Mouse (Mus musculus) liver, embryonic 14 days (tissue): Measurements from ENCODE around the gene Mpv17. TPM values are rescaled to one million over a fixed set of nuclear protein-coding genes. Genes with fewer than 3 reads are reported as not detected.

Experiments used
- polyA plus RNA-seq: library from polyadenylated mRNA; depleted of rRNA; stranded (reverse); fragments of >200 nt; gene quantifications from 2 replicates; pipeline ENCODE4 v1.2.3, GENCODE M21; 2012; rRNA removed

The Mpv17 gene
- polyA plus RNA-seq, result 13.6 and 16.9 TPM in 2 replicates

DNA sequence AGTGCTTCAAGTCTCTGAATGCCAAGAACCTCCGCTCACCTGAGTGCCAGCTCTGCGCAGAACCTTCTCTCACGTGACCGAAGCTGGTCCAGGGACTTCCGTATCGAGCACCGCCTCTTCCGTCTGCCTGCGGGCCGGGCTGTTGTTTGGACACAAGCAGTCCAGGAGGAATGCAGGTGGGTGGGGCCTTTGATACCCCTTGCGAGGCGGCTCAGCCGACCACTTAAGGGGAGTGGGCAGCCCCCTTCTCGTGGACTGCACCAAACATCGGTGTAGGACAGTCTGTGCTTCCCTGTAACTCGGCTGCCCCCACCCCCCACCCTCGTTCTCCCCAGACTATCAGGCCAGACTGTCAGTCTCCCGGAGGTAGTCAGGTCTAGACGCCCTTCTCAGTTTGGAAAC lies at the start of gene Mpv17:
Gene Mpv17, minus strand, starts transcription at position 100 of the 402 bp plus-strand sequence.

DNA sequence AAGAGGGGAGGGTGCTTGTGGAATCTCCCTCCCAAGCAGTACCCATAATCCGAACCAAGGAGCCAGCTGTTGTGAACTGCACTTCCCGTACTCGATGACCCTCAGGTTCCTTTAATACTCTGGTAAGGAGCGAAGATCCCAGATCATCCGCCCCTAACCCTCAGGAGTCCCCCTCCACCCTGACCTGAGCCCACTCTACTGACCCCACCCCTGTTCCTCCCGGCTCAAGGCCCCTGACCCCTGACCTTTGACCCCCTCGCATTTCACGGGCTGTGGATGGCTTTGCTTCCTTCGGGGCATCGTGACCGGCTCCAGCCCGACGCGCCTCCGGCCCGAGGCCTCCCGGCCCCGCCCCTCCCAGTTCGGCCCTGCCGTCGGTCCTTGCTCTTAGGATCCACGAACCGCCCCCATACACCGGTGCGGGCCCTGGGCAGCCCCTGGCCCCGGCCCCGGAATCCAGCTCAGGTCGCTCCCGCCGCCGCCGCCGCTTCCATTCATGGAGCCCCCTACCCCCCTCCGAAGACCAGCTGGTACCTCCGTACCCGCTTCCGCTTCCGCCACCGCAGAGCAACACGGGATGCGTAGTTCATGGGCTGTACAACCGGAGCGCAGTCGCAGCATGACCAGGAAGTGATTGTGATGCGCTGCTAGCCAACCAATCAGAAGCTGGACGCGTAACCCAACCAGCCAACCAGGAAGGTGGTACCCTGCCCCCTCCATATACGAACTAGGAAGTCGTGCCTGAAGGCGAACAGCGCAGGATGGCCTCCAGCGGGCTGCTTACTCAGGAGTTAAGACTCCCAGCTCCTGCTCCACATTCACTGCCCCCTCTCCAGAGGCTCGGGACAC lies 47.9 kb upstream of the Mpv17 start, which contains the start of gene Zfp513:
Gene Zfp513, minus strand, starts transcription at position 562 of the 849 bp plus-strand sequence.

DNA sequence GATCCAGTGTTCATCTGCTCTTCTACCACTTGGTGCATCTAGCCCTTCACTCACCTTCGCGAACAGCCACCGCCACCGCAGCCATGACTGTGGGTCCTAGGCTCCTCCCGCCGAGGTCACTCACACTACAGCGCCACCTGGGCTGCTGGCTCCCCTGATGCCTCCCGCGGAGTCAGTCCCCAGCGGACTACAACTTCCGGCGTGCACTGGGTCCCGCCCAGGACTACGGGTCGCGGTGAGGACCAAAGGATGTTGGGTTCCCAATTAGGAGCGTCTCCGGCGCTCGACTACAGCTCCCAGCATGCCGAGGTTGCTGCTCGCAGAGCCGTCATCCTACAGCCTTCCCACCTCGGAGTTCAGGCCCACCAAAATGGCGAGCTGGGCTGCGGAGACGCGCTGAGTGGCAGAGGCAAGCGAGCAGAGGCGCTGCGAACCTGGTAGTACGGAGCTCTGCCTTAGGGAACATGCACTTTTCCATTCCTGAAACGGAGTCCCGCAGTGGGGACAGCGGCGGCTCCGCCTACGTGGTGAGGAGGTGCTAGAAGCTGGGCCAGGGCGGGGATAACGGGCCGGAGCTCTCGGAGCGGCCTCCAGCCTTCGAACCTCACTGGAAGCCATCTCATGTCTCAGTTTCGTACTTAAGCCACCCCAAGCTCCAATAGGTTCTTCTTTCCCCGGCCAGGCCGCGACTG lies 39.0 kb upstream of the Mpv17 start, which contains the start of the genes Snx17 and Eif2b4:
Gene Snx17, plus strand, starts transcription at position 289 of the 692 bp plus-strand sequence.
Gene Eif2b4, minus strand, starts transcription at position 492 of the 692 bp plus-strand sequence.

DNA sequence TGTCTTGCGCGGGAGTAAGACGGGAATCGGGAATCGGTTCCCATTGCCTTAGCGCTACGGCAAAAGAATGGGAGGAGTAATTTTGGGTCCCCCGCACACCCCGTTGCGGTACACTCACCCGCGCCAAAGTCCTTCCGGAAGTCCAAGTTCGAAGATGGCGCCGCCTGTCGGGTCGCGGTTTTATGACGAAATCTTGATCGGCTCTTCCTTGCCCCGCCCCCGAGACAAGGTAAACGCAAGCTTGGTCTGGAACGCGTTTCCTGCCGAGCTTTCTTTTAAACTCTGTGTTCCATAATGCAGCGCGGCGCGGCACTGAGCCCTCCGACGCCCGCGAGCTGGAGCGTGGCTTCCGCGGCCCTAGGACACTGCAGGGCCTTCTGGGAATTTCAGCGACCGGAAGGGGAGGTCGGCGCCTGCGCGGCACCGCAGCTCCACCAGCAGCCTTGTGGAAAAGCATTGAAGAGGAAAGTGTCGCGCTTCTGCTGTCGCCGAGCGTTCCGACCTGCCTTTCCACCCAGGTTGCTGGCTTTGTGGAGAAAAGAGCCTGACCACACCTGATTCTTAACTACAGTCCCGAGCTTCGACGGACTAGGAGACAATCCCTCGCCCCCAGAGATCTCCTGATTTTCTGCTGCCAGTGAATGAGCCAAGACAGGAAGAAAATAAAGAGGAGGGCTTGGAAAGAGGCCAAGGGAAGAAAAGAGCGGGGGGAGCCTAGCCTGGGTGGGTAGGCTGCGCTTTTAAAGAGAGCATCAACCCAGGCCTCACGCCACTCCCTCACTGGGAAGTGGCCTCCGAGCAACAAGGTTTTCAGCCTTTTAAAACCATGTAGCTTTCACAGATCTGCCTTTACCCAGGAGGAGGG lies 25.9 kb upstream of the Mpv17 start, which contains the start of the genes Gm29609 and Gtf3c2:
Gene Gm29609, minus strand, starts transcription at position 146 of the 865 bp plus-strand sequence.
Gene Gtf3c2, minus strand, starts transcription at position 379 of the 865 bp plus-strand sequence.

DNA sequence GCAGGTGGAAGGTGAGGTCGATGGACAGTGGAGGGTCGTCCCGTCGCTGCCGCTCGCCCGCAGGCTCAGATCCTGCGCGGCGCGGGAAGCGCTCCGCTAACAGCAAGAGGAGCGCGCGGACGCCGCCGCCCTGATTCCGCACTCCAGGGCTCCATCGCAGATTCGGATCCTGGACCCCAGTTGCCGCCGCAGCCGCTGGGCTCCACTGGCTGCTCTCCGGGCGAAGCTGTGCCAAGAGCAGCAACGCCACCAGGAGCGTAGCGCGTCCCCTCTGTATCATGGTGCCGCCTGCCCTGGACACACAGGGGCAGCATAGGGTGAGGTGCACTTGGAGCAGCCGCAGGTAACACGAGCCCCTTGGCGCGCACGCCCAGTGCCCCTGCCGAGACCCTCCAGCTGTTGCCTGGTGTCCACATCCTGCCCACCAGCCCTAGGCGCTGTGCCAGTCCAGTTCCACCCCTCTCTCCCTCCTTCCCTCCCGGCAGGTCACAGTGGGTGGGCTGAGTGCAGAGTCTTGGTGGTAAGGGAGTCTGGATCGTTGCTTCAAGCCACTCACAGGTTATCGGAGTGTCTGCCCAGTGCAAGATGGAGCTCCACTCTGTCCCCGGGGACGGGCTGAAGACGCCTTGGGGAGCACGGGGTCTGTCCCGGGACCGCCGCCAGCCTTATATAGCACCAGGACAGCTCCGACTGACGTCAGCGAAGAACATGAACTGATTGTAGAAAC lies 15.6 kb downstream of the Mpv17 start, which contains the start of gene Ucn:
Gene Ucn, minus strand, starts transcription at position 589 of the 727 bp plus-strand sequence.

DNA sequence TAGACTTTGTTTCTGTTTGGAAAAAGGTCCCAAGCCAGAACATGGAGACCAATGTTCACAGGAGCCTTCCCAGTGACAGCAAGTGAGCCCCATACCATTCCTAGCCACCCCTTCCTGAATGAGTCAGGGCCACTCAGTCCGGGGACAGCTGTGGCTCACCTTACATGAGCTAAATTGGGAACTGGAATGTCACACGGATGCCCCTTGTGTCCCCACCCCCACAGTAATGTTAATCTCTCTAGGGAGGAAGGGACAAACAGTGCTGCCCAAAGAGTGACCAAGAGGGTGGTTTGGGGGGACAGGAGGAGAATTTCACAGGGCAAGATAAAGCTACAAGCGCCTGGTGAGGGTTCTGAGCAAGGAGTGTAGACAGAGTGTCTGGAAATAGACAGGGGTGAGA lies 37.7 kb downstream of the Mpv17 start, which contains the start of gene Trim54:
Gene Trim54, plus strand, starts transcription at position 359 of the 400 bp plus-strand sequence.

DNA sequence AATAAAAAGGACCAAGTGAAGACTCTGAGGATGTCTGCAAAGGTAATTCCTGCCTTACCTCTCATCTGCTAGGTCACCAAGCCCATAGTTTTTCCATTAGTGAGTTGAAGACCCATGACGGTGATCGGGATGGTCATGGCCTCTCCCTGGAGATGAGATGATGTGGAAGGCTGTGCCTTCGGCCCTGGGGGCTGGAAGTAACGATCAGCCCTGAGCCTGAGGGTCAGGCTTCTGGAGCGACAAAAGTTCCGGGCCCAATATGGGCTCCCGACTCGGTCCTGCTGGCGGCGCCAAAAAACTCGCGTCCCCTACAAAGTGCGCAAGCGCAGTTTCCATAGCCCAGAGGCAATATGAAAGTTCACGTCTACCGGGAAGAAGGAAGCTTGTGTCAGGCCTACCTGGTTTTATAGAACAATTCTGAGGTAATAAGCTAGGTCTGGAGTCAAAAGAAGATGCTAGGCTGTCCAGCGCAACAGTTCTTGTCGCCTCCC lies 46.0 kb downstream of the Mpv17 start, which contains the start of gene Slc30a3:
Gene Slc30a3, minus strand, starts transcription at position 238 of the 491 bp plus-strand sequence.

DNA sequence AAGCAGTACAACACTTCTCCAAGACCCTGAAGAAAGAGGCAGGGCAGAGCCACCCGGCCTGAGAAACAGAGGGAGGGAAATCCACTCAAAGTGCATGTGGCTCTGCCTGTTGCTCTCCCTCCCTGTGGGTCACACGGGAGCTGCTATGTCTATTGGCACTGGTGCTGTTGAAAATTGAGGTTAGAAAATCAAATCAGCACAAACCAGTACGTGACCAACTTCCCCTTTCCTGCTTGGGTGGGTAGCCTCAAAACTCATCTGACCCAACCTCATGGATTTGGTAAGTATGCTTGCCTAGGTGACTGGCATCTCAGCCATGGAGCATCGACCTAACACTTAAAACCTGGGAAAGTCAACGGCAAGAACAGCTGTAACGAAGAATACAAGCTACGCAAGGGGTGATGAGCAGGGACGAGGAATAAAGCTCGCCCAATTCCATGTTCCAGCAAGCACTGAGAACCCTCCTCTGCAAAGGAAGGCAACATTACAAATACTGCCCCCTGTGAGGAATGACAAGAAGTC lies 48.2 kb downstream of the Mpv17 start, which contains the start of gene Dnajc5g:
Gene Dnajc5g, plus strand, starts transcription at position 472 of the 522 bp plus-strand sequence.

Other genes starting within 250 kb of the Mpv17 start
- gene Ost4, start 246.5 kb downstream of the Mpv17 start, polyA plus RNA-seq, result 203 and 205 TPM in 2 replicates
- gene Emilin1, start 240.8 kb downstream of the Mpv17 start, polyA plus RNA-seq, result 18.7 and 19.4 TPM in 2 replicates
- 32.0 and 33.2 TPM in 2 replicates for gene Khk, start 232.8 kb downstream of the Mpv17 start, polyA plus RNA-seq
- gene Cgref1, start 208.7 kb downstream of the Mpv17 start, polyA plus RNA-seq, result 4.2 and 4.3 TPM in 2 replicates
- gene Preb, start 193.9 kb downstream of the Mpv17 start, polyA plus RNA-seq, result 81.6 and 91.4 TPM in 2 replicates
- gene Tcf23, start 185.6 kb downstream of the Mpv17 start, polyA plus RNA-seq, result 0.01 and 0.03 TPM in 2 replicates
- gene Atraid, start 105.9 kb downstream of the Mpv17 start, polyA plus RNA-seq, result 26.4 and 31.3 TPM in 2 replicates
- 4.0 and 4.7 TPM in 2 replicates for gene Slc5a6, start 105.3 kb downstream of the Mpv17 start, polyA plus RNA-seq
- 16.6 and 19.0 TPM in 2 replicates for gene Cad, start 99.5 kb downstream of the Mpv17 start, polyA plus RNA-seq
- gene Dnajc5g, start 48.0 kb downstream of the Mpv17 start, polyA plus RNA-seq, result not detected in 2 replicates
- 0.26 and 0.36 TPM in 2 replicates for gene Slc30a3, start 46.0 kb downstream of the Mpv17 start, polyA plus RNA-seq
- 0.31 TPM in 1 of 2 replicates, not detected in the other for gene Trim54, start 37.5 kb downstream of the Mpv17 start, polyA plus RNA-seq
- not detected in 2 replicates for gene Ucn, start 15.4 kb downstream of the Mpv17 start, polyA plus RNA-seq
- 0.66 and 0.67 TPM in 2 replicates for gene Gm29609, start 25.7 kb upstream of the Mpv17 start, polyA plus RNA-seq
- gene Gtf3c2, start 25.9 kb upstream of the Mpv17 start, polyA plus RNA-seq, result 27.1 and 34.5 TPM in 2 replicates
- gene Snx17, start 39.0 kb upstream of the Mpv17 start, polyA plus RNA-seq, result 21.9 and 25.8 TPM in 2 replicates
- 28.7 and 31.5 TPM in 2 replicates for gene Eif2b4, start 39.2 kb upstream of the Mpv17 start, polyA plus RNA-seq
- gene Zfp513, start 48.1 kb upstream of the Mpv17 start, polyA plus RNA-seq, result 7.7 and 8.9 TPM in 2 replicates
- 123 and 129 TPM in 2 replicates for gene Ppm1g, start 66.4 kb upstream of the Mpv17 start, polyA plus RNA-seq
- 27.8 and 31.3 TPM in 2 replicates for gene Nrbp1, start 86.6 kb upstream of the Mpv17 start, polyA plus RNA-seq
- gene Gm9970, start 87.0 kb upstream of the Mpv17 start, polyA plus RNA-seq, result not detected in 2 replicates
- gene Krtcap3, start 97.4 kb upstream of the Mpv17 start, polyA plus RNA-seq, result 3.9 and 4.7 TPM in 2 replicates
- 3.4 and 3.7 TPM in 2 replicates for gene Ift172, start 136.9 kb upstream of the Mpv17 start, polyA plus RNA-seq
- gene Fndc4, start 141.8 kb upstream of the Mpv17 start, polyA plus RNA-seq, result 4.5 and 5.1 TPM in 2 replicates
- gene Gckr, start 143.2 kb upstream of the Mpv17 start, polyA plus RNA-seq, result 15.1 and 17.6 TPM in 2 replicates